ENCODE assay signal across 8 mouse cellular contexts in the genomic region with DNA sequence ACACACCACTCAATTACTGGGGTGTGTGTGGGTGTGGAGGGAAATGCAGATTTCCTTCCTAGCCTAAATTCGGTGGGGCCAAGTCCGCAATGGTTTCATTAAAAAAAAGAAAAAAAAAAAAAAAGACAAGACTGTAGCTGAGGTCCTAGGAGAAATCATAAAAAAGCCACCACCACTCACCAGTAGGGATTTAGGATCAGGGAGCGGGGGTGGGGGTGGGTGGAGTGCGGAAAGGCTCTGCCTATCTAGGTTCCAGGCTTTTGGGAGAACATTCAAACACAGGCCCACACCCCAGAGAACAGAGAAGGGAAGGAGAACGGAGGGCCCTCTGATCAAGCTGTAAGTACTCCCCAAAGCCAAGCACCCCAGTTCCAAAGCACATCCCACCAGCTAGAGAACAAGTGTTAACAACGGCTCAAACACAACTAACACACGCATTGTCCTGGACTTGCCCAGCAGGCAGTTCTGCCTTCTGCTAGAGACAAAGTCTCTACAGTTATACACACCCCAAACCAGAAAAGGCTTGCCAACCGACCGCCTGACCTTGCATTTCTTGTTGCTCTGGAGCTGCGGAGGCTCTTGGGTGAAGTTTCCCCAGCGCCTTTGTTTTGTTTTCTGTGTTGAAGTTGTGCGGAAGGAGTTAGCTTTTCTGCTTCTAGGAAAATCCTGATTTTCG. TPM values are rescaled to one million over a fixed set of nuclear protein-coding genes. Genes with fewer than 3 reads are reported as not detected.
DNase-seq lines count a peak whose midpoint lies in the region; ATAC-seq and TF ChIP-seq lines count a peak whose summit lies in the region.

No protein-coding gene starts in this region.

- H3K4me3 ChIP-seq in hindbrain, postnatal 0 days (ENCODE audit: low read length) = peak overlapping the region; percentile 56
- H3K4me3 ChIP-seq in lung, embryonic 16.5 days (ENCODE audit: low read length) = peak overlapping the region; percentile 69

- H3K36me3 ChIP-seq in hindbrain, postnatal 0 days (ENCODE audit: insufficient read depth, low read length) = peaks cover 7% of the 10 kb centered on the region
- H3K36me3 ChIP-seq in lung, embryonic 16.5 days (ENCODE audit: control insufficient read depth, insufficient read depth, low read length) = peaks cover 18% of the 10 kb centered on the region

- no peaks in the 10 kb centered on the region for H3K9me3 ChIP-seq in hindbrain, postnatal 0 days (ENCODE audit: low read length)
- H3K9me3 ChIP-seq in lung, embryonic 16.5 days (ENCODE audit: control insufficient read depth, low read length) = no peaks in the 10 kb centered on the region

- peak overlapping the region; percentile 89 for H3K27ac ChIP-seq in hindbrain, postnatal 0 days
- H3K27ac ChIP-seq in lung, embryonic 16.5 days (ENCODE audit: low read length) = peak overlapping the region; percentile 97

- no peak for TF ChIP-seq CTCF in hindbrain, postnatal 0 days (IDR thresholded peaks at IDR 0.05; ENCODE audit: low read depth)

- peak; percentile 36 for DNase-seq in adrenal gland, postnatal 14 days
- DNase-seq in adrenal gland, adult 8-10 months = no peak
- DNase-seq in right cerebral cortex, adult 2 months (ENCODE audit: low spot score in 2 of 2) = peak; percentile 29 to 57
- no peak for DNase-seq in right cerebral cortex, postnatal 25 days
- DNase-seq in hindbrain, postnatal 0 days (ENCODE audit: low spot score) = peak; percentile 58
- peak; percentile 51 for DNase-seq in telencephalon, adult 2 months (ENCODE audit: low read depth, low spot score)

- ATAC-seq in erythroid progenitor cell, adult 5-6 weeks (replicated peaks; ENCODE audit: low FRiP score, poor library complexity, severe bottlenecking) = peak; percentile 31; the same call in 1 of the 2 replicates
- ATAC-seq in hindbrain, postnatal 0 days = peak; percentile 61
- ATAC-seq in lung, embryonic 16.5 days (ENCODE audit: low read depth) = peak; percentile 32

- peak overlapping the region; percentile 65 for H3K9ac ChIP-seq in hindbrain, postnatal 0 days (replicated peaks; ENCODE audit: low read length)
- peak overlapping the region; percentile 77 for H3K9ac ChIP-seq in lung, embryonic 16.5 days (ENCODE audit: low read length)

- H3K4me2 ChIP-seq in hindbrain, postnatal 0 days (ENCODE audit: low read depth, low read length) = peak overlapping the region; percentile 87
- peak overlapping the region; percentile 76 for H3K4me2 ChIP-seq in lung, embryonic 16.5 days (ENCODE audit: low read depth, low read length)

- H3K4me1 ChIP-seq in hindbrain, postnatal 0 days (ENCODE audit: insufficient read depth, low read length) = peaks cover 9% of the 10 kb centered on the region; the same call in 1 of the 2 replicates
- peaks cover 24% of the 10 kb centered on the region for H3K4me1 ChIP-seq in lung, embryonic 16.5 days (replicated peaks; ENCODE audit: control insufficient read depth, insufficient read depth, low read length)

- under 1% methylated on average over 13 of the region's 13 CpGs for WGBS in hindbrain, postnatal 0 days
- under 1% methylated on average over 13 of the region's 13 CpGs for WGBS in lung, embryonic 16.5 days

- H3K27me3 ChIP-seq in hindbrain, postnatal 0 days (ENCODE audit: insufficient read depth, low read length) = no peaks in the 10 kb centered on the region
- no peaks in the 10 kb centered on the region for H3K27me3 ChIP-seq in lung, embryonic 16.5 days (ENCODE audit: control insufficient read depth, insufficient read depth, low read depth, low read length)

RNA-seq across cellular contexts. Expression of a gene that starts 27.2 kb away (rescaled TPM):
- 45.2 and 74.4 TPM in 2 replicates for total RNA-seq in adrenal gland, postnatal 14 days (2021)
- total RNA-seq in adrenal gland, adult 8-10 months (2022) = 10 to 100 TPM; 42.3 to 71.6 (median 53.0) TPM
- 71.3 and 72.8 TPM in 2 replicates for total RNA-seq in erythroid progenitor cell, adult 5-6 weeks (2015; ENCODE audit: low replicate concordance)
- total RNA-seq in erythroid progenitor cell, adult 5-6 weeks (2017; ENCODE audit: low replicate concordance) = 40.5 and 47.1 TPM in 2 replicates
- 138 and 142 TPM in 2 replicates for total RNA-seq in hindbrain, postnatal 0 days (2014; rRNA removed)
- 25.8 and 26.2 TPM in 2 replicates for polyA plus RNA-seq in hindbrain, postnatal 0 days (2015; fragmentation: Nextera tagmentation; extraction: Ambion mirVana)
- polyA plus RNA-seq in lung, embryonic 16.5 days (2015; fragmentation: Nextera tagmentation; extraction: Ambion mirVana) = 13.7 and 15.0 TPM in 2 replicates

RNA-seq across cellular contexts. Expression of a gene that starts 50.3 kb away (rescaled TPM):
- 2.7 and 4.8 TPM in 2 replicates for total RNA-seq in adrenal gland, postnatal 14 days (2021)
- 10 to 100 TPM in 1 of 4 experiments, 1 to 10 TPM in 3; 4.3 to 10.6 (median 6.8) TPM for total RNA-seq in adrenal gland, adult 8-10 months (2022)
- 0.72 and 1.3 TPM in 2 replicates for total RNA-seq in erythroid progenitor cell, adult 5-6 weeks (2015; ENCODE audit: low replicate concordance)
- 0.39 TPM in 1 of 2 replicates, not detected in the other for total RNA-seq in erythroid progenitor cell, adult 5-6 weeks (2017; ENCODE audit: low replicate concordance)
- total RNA-seq in hindbrain, postnatal 0 days (2014; rRNA removed) = 97.2 and 121 TPM in 2 replicates
- 70.9 and 71.5 TPM in 2 replicates for polyA plus RNA-seq in hindbrain, postnatal 0 days (2015; fragmentation: Nextera tagmentation; extraction: Ambion mirVana)
- 3.5 and 5.2 TPM in 2 replicates for polyA plus RNA-seq in lung, embryonic 16.5 days (2015; fragmentation: Nextera tagmentation; extraction: Ambion mirVana)

Comparison
In these comparisons a context has a peak if more than half of its experiments do, and no peak if none do; other contexts are left out.
1. DNase-seq: peak in adrenal gland, postnatal 14 days (single experiment), right cerebral cortex, adult 2 months (2 of 2), hindbrain, postnatal 0 days (single experiment) and telencephalon, adult 2 months (single experiment); none in adrenal gland, adult 8-10 months (single experiment) and right cerebral cortex, postnatal 25 days (single experiment).
2. Peak in every context shown above with its lines, with median percentiles within 50 percentile points of each other: ATAC-seq.